Mouse (Mus musculus): ENCODE measurements around the gene Arhgap25.

The Arhgap25 gene

GRCm38 (mm10) chr6:87445222-87445621, 87.8 kb downstream of the Arhgap25 start:
- DNase-seq (ENCODE audit: low spot score) = no peak

- DNase-seq (ENCODE audit: low spot score) = no peak
Measured at GRCm38 (mm10) chr6:87443253-87443652, 89.8 kb downstream of the Arhgap25 start.

GRCm38 (mm10) chr6:87436745-87437144, 96.3 kb downstream of the Arhgap25 start:
- DNase-seq (ENCODE audit: low spot score) = no peak

- no peak for DNase-seq (ENCODE audit: low spot score)
Measured at GRCm38 (mm10) chr6:87435791-87436190, 97.3 kb downstream of the Arhgap25 start.

- no peak for DNase-seq (ENCODE audit: low spot score)
Measured at GRCm38 (mm10) chr6:87428487-87429044, 104.5 kb downstream of the Arhgap25 start, which contains the start of gene Bmp10. Gene Bmp10 (plus strand): TSS chr6:87428994.

GRCm38 (mm10) chr6:87427616-87428015, 105.4 kb downstream of the Arhgap25 start:
- DNase-seq (ENCODE audit: low spot score) = no peak

GRCm38 (mm10) chr6:87426954-87427353, 106.1 kb downstream of the Arhgap25 start:
- DNase-seq (ENCODE audit: low spot score) = no peak

GRCm38 (mm10) chr6:87424037-87424816, 108.8 kb downstream of the Arhgap25 start:
- no peak for DNase-seq (ENCODE audit: low spot score)

GRCm38 (mm10) chr6:87422304-87422703, 110.8 kb downstream of the Arhgap25 start:
- DNase-seq (ENCODE audit: low spot score) = no peak

GRCm38 (mm10) chr6:87412011-87412410, 121.0 kb downstream of the Arhgap25 start:
- DNase-seq (ENCODE audit: low spot score) = no peak

All from MN1 (cell line).